Mouse (Mus musculus): ENCODE measurements at regions not wholly inside any gene's neighbourhood (a gene's known extent, or its start where the extent isn't known, plus 50 kb on each side); places are given as distances from the start of the nearest gene placed in this dataset.

DNA sequence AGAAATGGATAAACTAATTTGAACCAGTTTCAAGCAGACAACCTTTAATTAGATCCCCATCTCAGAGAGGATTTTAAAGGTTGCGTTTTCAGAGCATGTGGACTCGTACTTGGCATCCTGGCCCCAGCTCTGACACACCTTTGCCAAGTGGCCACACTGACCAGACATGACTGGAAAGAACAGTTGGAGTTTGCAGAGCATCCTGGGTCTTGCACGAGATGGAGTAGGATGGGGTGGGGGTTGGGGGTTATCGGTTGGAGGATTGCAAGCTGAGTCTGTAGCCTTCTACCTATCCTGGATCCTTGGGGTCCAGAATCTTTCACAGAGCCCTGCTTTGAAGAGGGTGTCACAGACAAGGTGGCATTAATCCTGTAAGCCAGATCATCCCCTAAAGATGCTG lies 550.9 kb upstream of the Mgmt start:
- no peak for DNase-seq (ENCODE audit: low spot score in 2 of 2)

DNA sequence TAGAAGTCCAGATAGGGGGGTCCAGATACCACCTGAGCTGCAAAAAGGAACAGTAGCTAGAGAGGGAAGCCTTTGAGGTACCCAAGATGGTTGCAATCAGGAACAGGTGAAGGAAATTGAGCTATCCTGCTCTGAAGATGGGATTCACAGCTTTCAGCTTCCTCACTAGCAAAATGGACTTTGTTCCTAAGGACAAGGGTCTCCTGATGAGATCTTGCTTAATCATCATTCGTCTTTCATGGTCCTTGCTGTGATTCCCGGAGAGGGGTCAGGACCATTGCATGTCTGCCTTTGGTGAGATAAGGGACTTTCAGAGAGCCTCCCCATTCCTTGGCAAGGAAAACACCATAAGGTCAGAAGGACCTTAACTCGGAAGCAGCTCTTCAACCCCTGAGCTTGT lies 549.4 kb upstream of the Mgmt start:
- DNase-seq (ENCODE audit: low spot score in 2 of 2): no peak

DNA sequence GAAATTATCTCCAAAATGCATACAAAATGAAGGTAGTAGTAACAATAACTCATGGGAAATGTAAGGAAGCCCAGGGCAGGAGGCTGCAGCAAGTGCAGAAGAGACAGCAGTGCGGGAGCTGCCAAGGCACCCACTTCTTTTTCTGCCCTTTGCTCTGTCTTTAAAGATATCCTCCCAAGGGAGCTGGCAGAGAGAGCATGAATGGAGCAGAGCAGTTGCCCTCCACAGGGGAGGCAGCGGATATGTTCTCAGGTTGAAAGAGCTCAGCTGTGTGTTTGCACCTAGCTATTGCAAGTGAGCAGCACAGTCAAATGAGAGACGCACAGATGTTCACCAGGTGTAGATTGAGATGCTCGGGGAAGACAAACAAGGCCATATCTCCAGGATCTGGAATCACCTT lies 547.9 kb upstream of the Mgmt start:
- no peak for DNase-seq (ENCODE audit: low spot score in 2 of 2)

DNA sequence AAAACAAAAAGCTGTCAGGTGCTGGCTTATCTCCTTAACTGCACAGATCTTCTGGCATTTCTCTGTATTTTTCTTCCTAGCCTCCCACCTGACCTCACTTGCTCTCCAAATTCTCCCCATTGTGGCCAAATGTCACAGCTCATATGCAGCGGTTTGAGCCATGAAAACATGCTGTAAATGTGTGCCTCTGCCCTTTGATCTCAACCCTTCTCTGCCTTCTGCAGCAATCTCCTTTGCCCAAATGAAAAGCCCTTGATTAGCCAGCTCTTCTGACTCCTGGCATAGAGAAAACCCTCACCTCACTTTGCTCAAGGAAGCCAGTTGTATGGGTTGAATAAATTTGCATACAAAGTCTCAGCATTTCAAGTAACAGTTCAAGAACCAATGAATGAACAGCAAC lies 546.1 kb upstream of the Mgmt start:
- no peak for DNase-seq (ENCODE audit: low spot score in 2 of 2)

DNA sequence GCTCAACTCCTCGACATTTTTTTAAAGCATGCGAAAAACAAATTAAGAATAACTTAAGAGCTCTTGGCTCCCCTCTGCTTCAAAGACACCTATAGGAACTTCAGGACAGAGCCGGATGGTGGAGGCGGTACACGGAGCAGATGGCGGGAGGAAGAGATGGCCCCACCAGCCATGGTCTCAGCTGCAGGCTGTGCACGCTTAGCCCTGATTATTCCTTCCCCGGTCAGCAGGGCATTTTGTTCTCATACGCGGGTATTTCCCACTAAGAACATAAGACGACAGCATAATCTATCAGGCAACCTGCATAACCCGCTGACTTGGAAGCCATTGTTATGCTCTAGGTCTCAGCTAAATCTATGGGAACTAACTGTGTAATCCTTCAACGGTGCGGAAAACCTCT lies 544.8 kb upstream of the Mgmt start:
- no peak for DNase-seq (ENCODE audit: low spot score in 2 of 2)

DNA sequence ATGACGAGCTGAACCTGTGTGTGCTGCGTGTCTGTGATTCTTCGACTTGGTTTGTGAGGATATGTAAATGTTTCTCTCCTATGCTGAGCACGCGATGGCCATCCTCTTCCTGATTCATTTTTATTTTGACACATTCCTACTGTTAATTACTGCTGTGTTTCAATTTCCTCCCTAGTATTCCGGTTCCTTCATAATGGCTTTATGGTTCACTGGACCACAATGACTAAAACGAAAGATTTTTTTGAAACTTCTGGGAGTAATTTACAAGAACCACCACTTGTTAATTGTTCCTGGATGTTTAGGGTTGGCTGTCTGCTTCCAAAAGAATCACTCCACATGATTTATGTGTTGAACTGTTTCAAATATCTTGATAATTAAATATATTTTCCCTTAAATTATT lies 537.4 kb upstream of the Mgmt start:
- no peak for DNase-seq (ENCODE audit: low spot score in 2 of 2)

DNA sequence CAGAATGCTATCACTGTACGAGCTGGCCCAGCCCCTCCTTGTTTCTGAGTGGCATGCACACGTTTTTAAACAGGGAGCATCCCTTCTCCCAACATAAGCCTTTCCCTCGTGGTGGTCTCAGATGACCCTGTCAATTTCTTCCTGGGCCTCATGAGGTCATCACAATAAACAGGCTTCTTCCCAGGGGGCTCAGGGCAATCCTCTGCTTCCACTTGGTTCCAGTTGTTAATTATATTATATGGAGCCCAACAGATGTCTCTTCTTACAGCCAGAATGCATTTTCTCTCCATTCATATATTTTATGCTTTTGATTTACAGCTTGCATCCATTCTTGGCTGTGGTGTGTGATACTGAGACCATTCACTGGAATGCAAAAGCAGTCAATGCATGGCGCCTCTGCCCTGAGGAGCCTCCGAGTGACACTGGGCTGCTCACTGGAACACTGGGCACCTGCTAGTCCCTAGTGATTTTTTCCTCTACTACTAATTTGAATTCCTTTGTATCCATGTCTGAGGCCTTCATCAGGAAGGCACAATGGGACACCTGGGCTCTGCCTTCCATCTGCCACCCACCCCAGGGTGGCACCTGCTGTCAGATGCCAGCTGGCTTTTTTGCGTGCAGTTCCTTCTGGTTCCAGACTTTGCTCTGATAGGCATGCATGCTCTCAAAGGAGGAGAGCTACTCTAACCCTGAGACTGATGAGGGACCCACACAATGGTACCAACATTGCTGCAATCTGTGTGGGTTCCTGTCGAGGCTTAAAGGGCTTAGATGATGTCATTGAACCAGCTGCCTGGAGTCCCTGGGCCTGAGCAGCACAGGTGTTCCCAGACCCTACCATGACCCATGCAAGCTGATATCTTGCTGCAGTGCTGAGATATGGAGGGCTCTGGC lies 528.8 kb upstream of the Mgmt start:
- no peak for DNase-seq (ENCODE audit: low spot score in 2 of 2)

DNA sequence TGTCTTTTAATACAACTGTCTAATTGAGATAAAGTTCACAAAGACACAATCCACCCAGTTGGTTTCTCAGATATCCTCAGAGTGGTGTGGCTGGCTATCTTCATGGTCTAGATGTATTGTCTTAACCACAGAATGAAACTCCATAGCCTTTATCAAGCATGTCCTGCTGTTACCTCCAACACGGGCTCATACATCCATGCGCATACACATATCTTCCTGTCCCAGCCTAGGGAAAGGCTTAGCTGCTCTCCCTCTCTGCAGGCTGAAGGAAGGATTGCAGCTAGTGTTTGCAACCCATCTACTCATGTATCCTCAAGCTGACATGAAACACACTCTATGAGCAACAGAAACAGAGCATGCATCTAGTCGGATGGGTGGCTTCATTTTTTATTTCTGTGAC lies 517.2 kb upstream of the Mgmt start:
- DNase-seq (ENCODE audit: low spot score in 2 of 2): no peak

DNA sequence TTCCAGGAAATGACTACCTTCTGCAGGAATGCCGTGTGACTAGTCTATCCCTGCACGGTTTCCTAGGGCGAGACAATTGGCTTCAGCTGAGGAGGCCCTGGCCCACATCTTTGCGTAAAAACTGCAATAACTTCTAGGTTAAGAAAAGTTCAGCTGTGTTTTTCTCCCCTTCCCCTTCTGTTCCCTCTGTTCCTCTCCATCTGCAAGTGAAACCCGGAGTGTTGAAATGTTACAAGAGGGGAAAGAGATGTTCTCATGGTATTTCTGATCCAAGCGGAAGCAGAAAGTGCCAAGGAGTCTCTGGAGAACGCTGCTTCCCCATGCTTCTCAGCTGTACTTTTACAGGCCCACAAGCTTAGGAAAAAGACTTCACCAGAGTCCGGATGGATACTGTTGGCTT lies 516.7 kb upstream of the Mgmt start:
- peak in 1 of 2 experiments; percentile 14 for DNase-seq (ENCODE audit: low spot score in 2 of 2)

DNA sequence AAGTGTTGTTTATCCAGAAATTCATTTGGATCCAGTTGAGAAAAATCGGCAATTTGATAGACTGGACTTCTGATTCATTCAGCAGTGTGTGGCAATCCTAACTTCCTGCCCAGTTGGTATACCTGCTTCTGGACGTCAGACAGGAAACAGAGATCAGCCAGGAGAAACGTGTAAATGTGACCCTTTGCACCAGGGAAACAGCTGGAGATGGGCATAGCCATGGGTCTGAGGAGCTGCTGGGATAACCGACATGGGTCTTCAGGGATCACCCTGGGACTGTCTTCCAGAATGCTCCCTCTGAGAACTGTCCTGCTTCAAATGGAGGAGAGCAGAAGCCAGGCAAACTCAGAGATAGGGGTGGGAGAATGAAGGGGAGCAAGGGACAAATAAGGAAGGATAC lies 516.1 kb upstream of the Mgmt start:
- DNase-seq (ENCODE audit: low spot score in 2 of 2): no peak

DNA sequence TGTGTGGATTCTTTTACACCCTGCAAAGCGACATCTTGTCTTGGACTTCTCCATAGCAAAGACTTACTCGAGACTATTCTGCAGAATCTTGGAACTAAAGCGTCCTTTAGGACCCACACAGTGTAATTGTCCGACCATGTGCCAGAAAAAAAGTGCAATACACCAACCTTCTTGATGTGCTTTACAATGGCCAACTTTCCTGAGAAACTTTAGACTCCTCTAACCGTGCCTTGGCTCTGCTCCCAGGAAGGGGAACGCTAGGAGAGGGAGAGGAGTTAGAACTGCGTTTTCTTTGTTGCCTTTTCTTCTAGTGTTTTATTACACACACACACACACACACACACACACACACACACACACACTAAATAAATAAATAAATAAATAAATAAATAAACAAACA lies 515.1 kb upstream of the Mgmt start:
- no peak for DNase-seq (ENCODE audit: low spot score in 2 of 2)

DNA sequence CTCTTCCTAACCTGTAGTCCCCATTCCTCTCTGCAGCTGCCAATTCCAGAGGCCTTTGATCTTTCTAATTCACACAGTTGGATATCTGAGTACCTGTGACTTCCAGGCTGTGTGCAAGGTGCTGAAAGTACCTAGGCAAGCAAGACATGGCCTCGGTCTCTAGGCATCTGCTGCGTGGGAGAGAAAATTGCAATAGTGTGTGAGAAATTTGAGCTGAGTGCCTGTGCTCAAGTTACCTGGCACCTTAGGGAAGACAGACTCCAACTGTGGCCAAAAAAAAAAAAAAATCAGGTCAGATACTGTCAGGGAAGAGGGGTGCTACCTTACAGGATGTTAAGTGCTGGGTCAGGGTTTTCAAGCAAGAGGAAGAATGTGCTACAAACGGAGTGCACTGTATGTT lies 514.7 kb upstream of the Mgmt start:
- no peak for DNase-seq (ENCODE audit: low spot score in 2 of 2)

DNA sequence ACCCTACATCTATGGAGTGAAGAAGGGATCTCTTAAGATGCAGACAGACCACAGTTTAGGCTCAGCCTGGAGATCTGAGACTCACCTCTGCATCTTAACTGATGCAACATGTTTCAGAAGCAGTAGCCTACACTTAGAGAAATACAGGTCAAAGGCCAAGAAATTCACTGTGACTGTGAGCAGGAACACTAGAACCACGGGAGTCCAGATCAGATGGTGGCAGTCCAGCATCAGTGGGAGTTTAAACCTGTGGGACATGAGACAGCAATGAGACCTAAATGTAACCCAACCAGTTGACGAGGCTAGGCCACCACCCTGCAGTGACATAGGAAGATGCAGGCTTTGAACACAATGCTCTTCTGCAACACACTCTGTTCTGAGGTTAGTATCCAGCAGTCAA lies 511.1 kb upstream of the Mgmt start:
- DNase-seq (ENCODE audit: low spot score in 2 of 2): no peak

DNA sequence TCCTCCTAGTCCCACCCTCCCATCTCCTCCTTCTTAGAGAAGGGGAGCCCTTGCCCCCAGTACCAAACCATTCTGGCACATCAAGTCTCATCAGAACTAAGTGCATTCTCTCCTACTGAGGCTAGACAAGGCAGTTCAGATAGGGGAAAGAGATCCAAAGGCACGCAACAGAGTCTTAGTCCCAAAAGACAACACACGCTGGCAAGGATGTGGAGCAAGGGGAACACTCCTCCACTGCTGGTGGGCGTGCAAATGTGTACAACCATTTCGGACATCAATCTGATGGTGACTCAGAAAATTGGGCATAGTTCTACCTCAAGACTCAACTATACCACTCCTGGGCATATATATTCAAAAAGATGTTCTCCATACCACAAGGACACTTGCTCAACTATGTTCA lies 506.7 kb upstream of the Mgmt start:
- DNase-seq (ENCODE audit: low spot score in 2 of 2): no peak

DNA sequence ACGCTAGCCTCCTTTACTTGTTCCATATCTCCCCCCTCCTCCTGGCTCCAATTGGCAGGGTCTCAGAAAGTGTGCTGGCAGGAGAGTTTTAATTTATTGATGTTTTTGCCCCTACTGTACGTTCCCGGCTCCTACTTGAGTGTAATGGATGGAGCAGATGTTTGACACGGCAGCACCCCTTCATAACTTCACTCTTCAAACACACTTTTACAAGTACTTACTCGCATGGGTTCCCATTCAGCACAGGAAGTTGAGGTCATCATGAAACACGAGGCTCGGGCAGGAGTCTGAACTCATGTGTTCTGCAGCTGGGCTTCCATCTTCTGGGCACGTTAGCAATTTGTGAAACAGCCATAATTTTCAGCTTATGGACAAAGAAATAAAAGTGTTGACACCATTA lies 504.3 kb upstream of the Mgmt start:
- no peak for DNase-seq (ENCODE audit: low spot score in 2 of 2)

DNA sequence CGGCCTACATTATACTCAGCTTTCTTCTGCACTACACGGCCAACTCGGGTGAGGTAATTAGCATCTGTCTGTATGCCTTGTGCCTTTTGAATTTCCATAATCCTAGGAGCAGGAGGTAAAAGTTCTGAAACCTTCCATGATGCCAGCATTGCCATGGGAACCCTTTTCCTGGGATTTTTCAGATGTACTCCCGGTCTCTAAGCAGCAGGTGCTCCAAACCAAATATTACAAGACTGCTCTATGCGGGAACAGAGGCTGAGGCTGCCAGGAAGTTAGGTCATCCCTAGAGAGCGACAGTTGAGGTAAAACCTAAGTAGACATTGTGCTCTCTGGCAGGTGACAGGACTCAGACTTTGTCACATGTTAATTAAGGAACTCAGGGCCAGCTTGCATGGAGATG lies 501.0 kb upstream of the Mgmt start:
- DNase-seq (ENCODE audit: low spot score in 2 of 2): peak; percentile 27 to 37

DNA sequence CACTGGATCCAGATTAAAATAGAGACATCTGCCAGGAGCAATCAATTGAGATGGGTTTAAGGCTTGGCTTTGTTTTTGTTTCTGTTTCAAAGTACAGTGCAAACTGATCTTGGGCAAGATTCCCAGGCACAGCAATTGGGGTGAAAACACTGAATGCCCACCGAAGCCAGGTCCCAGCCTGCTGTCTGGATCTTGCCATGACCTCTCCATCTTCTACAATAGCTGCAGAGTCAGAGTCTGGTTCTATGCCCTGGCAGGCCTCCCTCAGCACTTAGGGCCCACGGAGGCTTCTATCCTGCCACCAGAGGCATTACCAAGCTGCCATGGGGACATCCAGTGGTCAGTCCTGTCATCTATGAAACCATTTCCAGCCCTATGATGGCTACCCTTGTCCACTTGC lies 498.6 kb upstream of the Mgmt start:
- peak in 1 of 2 experiments; percentile 24 for DNase-seq (ENCODE audit: low spot score in 2 of 2)

DNA sequence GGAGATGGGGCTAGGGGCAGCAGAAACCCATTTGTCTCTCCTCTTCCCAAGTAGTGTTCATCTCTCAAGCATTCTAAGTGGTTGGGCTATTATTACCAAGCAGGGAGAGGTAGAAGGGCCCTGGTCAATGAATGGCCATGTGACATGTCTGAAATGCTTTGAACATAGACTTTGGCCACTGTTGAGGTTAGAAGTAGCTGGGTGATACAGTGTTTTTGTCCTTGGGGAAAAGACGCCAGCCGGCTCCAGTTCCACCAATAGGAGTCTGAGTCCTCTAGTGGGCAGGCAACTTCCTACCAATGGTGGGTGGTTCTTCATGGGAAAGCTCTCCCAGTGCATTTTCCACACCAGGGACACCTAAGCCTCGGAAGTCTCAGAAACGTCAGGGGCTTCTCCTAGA lies 497.3 kb upstream of the Mgmt start:
- no peak for DNase-seq (ENCODE audit: low spot score in 2 of 2)

DNA sequence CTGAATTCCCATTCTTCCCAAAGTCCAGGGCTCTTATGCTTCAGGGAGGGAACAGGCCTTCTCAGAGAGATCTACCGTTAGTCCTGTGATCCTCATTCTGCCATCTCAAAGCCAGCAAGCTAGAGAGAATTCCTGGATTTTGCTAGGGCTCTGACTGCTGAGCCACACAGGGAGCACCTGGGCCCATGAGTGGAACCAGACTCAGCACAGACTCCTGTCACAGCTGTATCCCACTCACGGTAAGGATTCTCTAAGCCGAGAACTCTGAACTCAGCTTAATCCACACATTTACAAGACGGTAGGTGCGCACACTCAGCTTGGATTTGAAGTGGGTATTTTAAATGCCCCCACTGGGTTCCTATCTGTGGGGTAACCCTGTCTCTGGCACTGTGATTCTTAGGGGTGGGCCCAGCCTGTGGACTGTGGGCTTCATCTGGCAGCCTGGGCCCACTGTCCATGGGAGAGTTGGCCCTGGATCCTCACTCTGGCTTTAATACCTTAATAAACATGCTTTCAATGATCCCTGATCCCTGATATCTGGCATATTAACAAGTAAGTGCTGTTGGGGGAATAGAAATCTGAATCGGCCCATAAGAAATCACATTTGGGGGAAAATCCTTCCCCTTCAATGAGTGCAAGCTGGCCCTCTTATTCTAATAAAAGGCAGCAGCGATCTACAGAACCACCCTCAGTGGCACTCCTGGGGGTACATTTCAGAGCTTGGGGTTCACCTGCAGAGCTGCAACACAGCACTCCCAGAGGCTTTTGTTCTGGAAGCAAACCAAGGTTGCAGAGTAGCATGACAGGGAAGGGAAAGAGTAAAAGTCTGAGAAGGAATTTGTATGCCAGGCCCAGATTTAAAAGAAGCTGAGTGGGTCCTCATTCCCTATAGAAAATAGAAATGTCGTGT lies 491.5 kb upstream of the Mgmt start:
- no peak for DNase-seq (ENCODE audit: low spot score in 2 of 2)

DNA sequence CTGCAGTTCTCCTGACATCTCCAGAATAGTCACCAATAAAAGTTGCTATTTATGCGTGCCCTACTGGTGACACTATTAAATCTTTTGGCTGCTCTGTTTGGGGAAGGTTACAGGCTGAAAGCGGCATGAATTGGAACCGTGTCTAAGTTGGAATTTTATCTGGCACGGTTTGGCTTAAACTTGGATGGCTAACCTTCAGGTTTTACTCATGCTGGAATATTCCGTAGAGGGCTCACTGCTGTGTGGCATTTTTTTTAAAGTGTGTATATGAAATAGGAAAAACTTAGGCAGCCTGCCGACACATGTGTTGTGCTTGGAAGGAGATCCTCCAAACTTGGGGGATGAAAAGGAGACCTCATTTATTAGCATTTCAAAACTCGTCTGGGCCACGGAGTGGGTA lies 489.0 kb upstream of the Mgmt start:
- no peak for DNase-seq (ENCODE audit: low spot score in 2 of 2)

DNA sequence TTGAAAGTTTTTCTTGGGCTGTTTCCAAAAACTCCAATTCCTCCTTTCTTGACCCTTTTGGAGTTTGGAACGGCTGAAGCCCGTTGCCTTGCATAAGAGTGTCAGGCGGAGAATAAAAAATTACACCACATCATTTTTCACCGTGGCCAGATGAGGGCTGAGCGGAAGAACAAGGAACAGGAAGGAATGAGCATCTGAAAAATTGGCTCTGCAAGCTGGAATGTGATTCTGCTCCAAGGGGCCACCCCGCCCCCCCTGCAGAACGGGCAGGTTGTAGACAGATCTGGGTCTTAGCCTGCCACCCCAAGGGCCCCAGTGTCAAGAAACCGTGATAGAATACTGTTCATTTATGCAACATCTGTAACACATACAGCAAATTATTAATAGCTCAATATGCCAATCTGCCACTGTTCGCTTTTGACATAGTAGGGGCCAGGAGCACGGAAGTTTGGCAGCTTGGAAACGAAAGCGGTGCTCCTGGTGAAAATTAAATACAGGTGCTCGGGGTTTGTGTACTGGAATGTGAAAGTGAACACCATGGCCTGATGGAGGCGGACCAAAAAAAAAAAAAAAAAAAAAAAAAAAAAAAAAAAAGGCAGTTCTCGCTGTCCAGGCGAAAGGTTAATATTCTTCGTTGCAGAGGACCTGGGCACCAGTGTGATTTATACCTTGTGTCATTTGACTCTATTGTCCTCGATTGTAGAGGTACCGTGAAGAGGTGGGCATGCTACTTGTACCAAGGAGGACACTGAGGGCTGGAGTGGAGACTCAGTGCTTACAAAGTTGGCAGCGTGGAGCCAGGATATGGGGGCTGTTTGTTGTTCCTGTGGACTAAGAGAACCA lies 487.9 kb upstream of the Mgmt start:
- no peak for DNase-seq (ENCODE audit: low spot score in 2 of 2)

DNA sequence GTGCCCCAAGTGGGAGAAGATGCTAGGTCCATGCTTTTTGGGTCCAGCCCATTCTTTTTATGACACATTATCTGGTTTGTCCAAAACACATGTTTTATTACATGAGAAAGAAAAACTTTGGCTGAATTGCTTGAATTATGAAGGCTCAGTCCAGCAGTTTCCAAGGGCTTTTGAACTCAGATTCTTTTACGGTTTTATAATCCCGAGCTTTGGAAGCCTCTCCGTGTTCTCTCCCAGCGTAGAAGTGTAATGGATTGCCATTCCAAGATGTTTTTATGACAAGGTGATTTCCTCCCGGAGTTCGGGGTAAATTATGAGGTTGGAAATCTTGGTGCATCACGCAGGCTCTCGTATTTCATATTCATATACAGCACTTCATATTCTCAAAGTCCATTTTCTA lies 479.6 kb upstream of the Mgmt start:
- no peak for DNase-seq (ENCODE audit: low spot score in 2 of 2)

Data from layer of hippocampus, postnatal 14 days (tissue).